Mouse (Mus musculus) T-helper 1 cell (primary cell): Measurements from ENCODE around the gene Agbl1.

Experiments
- in situ Hi-C: fragments of 300-600 bp; cut with MboI, MseI; formaldehyde crosslinking; loops from one replicate; pipeline ENCODE4 v1.15.1; 2025; ENCODE audit warnings: high pct_unique_total_duplicates

The Agbl1 gene

DNA sequence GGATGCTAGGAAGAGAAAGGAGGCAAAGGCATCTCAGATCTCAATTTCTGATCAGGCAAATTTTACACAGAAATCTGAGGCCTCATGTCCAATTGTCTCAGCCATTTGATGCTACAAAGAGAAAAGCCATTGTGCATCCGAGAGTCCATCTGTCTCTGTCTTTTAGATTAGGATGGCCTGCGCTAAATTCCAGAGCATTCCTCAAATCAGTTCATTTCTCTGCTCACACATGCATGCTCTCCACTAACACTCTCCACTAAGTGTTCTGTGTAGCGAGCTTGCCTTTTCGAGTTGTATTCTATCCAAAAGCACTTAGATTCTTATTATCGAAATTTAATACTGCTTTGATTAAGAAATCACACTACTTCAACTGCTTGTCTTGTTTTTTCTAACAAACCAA, 159.6 kb downstream of the Agbl1 start:
- in situ Hi-C loops: loop anchor here (10.0 kb wide), 1 partner anchor 556 kb away; no protein-coding TSS in a partner anchor

DNA sequence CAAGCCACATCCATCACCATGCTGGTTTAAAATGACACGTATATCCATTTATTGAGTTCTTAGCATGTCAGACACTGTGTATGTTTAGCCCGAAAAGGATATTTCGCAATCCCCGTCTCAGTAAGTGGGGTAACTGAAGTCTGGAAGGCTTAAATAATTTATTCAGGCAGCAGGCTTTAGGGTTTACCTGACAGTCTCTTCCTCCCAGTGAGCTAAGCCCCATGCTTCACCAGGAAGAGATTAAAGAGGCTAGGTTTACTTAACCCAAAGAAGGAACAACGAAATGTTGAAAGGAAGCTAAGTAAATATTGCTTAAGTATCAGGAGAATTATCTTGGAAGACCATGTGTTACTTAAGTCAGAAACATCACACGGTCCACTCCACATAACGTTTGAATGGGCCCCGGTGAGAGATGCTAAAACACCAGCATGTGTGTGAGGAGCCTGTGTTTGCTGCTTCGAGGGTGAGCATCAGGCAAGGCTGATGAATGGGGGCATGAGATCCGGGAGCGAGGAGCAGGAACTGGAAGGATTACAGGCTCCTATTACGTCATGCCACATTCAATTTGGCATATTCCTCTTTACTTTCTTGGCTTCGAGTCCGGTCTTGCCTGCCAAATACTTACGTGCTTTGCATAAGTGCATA, 162.7 kb downstream of the Agbl1 start:
- in situ Hi-C loops: no loop called here

DNA sequence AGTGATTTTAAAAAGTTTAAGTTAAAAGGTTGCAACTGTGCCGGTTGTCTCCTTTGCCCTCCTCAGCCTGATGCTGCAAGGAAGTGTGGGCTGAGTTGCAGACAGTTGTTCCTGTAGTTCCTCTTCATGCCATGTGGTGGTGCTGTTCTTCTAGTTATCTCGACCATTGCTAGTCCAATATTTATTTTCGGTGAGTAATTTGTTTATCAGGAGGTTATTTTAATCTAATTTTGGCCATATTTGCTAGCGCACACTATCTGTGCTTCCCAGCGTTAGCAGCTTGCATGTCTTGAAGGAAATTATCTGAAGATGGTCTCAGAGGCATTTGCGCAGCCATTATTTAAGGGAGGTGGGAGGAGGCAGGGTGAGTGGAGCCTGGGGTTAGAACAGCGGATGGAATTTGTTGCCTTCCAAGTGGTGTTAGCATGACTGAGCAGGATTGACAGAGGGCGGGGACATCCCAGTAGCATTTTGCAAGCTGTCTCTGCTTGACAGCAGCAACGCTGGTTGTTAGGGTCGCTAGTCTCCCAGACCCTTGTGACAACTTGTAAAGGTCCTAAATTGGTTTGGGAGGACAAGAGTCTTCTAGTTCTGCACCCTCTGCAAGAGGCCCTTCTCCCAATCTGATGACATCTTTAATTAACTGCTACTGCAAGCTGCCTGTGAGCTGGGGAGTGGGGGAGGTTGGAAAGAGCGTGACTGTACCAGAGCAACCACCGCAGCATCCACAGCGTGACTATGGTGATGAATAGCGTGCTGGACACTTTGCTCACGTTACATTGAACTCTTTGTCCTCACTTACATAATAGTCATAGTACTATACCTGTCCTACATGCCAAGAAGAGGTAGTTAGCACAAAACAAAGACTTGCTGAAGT, 163.5 kb downstream of the Agbl1 start:
- in situ Hi-C loops: no loop called here

GRCm38 (mm10) chr7:76407930-76408557, 178.4 kb downstream of the Agbl1 start:
- in situ Hi-C loops: no loop called here

- in situ Hi-C loops: no loop called here
These were observed 179.3 kb downstream of the Agbl1 start for GRCm38 (mm10) chr7:76409020-76409419.

GRCm38 (mm10) chr7:76410403-76411180, 180.9 kb downstream of the Agbl1 start:
- in situ Hi-C loops: loop anchor here (10.0 kb wide), 1 partner anchor 534 kb away; no protein-coding TSS in a partner anchor

- in situ Hi-C loops: loop anchor here (10.0 kb wide), 1 partner anchor 533 kb away; no protein-coding TSS in a partner anchor
These were observed 182.4 kb downstream of the Agbl1 start for GRCm38 (mm10) chr7:76411933-76412587.

GRCm38 (mm10) chr7:76416084-76416597, 186.5 kb downstream of the Agbl1 start:
- in situ Hi-C loops: loop anchor here (10.0 kb wide), 1 partner anchor 529 kb away; no protein-coding TSS in a partner anchor

DNA sequence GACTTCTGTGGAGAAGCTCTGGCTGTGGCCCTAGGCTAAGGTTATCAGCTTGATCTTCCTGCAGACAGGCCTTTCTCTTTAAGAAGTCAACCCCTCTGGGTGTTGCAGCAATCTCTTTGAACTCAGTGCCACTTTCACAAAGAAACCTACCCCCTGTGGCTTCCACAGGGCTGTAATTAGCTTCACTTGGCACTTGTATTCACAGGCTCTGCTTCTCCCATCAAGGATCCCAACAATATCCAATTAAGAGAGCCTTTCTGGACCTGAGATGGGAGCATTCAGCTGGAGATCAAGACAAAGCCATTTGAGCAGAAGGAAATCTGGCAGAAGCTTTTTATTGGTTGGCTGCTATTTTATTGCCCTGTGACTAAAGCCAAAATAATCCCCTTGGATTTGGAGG, 208.9 kb downstream of the Agbl1 start:
- in situ Hi-C loops: no loop called here

GRCm38 (mm10) chr7:76438988-76439387, 209.3 kb downstream of the Agbl1 start:
- in situ Hi-C loops: no loop called here

DNA sequence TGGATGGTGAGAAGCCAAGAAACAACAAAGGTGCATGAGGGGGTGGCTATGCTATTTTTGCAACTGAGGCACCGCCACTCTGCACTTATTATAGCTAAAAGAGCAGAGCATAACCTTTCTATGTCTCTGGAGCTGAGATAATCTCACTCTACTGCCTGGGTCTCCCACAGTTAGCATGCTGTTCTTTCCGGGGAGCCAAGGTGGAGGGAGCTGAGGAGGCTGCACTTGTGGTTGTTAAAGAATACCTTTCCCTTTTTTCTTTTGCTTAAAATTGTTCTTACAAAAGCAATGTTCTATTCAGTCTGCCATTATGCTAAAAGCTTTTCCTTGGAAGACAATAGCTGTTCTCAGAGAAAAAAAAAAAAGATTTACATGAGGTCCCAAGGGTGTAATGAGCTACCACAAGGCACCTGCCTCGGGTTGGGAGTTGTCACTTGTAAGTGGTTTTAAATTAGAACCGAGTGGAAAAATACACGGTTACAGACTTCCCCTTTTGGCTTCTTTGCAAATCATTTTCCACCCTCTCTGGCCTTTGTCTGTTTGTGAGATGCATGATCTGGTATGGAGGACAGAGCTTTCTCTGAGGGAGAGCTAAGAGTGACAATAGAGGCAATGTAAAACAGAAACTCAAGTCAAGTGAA, 232.8 kb downstream of the Agbl1 start:
- in situ Hi-C loops: no loop called here

GRCm38 (mm10) chr7:76466427-76466826, 236.7 kb downstream of the Agbl1 start:
- in situ Hi-C loops: no loop called here

GRCm38 (mm10) chr7:76474233-76474632, 244.5 kb downstream of the Agbl1 start:
- in situ Hi-C loops: no loop called here

DNA sequence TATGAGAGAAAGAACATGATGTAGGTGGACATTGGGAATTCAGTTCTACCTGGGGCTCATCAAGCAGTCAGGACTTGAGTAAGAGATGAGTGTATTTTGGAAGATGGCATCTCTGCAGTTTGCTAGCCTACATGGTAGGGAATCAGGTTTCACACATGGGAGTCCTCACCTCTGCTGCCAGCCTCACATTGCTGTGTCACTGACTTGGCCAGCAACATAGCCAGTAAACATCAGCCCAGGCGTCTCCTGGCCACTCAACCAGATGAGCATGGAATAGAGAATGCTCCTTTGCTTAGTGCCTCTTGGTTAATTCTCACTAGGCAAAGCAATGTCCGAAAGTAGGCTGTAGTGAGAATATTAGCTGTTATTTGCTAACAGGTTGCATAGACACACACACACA, 255.9 kb downstream of the Agbl1 start:
- in situ Hi-C loops: no loop called here

DNA sequence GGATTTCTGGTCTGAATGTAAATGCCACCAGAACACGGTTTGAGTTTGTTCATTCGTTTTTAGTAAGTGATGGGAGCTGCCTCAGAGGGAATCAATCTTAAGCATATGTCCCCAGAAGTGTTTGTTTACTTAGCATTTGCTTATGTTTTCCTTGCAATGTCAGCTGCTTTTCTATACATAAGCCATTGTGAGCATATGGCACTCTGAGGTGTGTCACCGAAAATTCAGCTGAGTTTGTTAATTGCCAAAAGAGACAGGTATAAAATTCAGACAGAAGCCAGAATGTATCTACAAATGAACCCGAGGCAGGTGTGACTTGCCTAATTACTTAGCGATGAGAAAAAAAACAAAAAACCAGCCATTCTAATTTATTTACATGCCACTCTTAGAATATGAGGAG, 257.8 kb downstream of the Agbl1 start:
- in situ Hi-C loops: no loop called here

- in situ Hi-C loops: no loop called here
These were observed 294.6 kb downstream of the Agbl1 start for GRCm38 (mm10) chr7:76524291-76524690.

GRCm38 (mm10) chr7:76546456-76546855, 316.8 kb downstream of the Agbl1 start:
- in situ Hi-C loops: no loop called here

DNA sequence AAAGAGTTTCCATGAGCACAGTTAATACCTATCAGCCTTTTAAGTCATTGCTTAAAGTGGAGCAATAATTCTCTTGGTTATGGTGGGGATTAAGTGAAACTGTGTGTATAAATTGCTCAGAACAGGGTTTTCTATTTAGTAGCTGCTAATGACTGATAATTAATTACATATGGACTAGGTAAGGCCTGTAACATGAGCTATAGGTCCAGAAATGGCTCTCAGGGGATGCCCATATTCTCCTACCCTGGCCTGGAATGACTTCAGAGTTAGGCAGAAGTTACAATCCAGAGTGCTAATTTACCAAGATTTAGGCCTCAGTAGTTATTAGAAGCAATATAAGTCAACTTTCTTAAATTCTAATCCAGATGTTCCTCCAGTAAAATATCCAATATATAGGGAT, 317.6 kb downstream of the Agbl1 start:
- in situ Hi-C loops: no loop called here

- in situ Hi-C loops: no loop called here
These were observed 322.2 kb downstream of the Agbl1 start for GRCm38 (mm10) chr7:76551860-76552259.

DNA sequence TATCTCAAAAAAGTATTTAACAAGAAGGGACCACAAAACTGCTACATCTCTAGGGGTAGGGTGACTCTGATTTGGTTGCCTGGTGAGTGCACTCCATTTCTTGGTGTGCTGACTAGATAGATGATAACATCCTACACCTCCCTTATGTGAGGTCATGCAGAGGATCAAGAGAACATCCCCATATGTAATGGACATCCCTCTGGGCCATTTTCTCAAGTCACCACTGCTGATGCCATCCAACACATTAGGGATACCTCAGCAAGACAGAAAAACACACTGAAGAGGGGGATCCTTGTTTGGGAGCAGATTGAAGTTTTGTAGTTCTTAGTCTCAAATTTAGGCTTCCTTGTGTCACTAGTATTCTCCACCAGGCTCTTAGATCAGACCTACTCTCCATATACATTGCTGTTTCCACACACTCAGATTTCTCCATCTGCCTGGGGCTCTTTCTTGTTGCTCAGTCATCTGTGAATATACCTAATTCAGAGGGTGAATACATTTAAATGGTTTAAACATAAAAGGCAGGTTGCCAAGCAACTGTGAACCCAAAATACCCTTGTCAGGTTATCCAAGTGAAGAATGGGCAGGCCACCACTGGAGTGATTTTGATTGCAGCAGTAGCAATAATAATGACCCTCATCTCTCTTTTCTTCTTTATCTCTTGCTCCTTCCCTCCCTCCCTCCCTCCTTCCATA, 331.0 kb downstream of the Agbl1 start:
- in situ Hi-C loops: no loop called here
